Mouse (Mus musculus) cerebellum, postnatal 10 days (tissue): ENCODE measurements at regions not wholly inside any gene's neighbourhood (a gene's known extent, or its start where the extent isn't known, plus 50 kb on each side); places are given as distances from the start of the nearest gene placed in this dataset.

Source experiments
- DNase-seq, 2 experiments: peaks; one replicate each; pipeline ENCODE4 v3.0.0; 2021; ENCODE audit warnings: mixed read lengths in 2 of 2

- no peak for DNase-seq
Measured at GRCm38 (mm10) chr11:20985069-20985759, 105.9 kb upstream of the Peli1 start.

DNA sequence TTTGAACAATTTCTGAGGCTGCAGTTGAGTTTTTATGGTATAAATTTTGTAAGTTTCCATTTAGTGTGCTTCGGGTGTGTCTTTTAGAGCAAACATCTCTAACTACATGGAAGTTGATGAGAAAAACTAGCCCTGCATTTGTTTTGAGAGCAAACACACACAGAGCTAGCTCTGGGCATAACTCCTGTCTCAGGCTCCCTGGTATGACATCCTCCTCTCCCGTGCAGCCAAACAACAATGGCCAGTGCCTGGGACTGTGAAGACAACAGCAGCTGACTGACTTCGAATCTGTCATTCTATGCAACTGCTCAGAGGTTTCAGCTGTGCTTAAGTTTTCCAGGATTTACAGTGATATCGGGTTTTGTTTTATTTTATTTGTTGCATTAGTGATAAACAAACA, 105.3 kb upstream of the Peli1 start:
- no peak for DNase-seq

- peak; percentile 63 to 78 for DNase-seq
Measured at GRCm38 (mm10) chr11:20987171-20987815, 103.8 kb upstream of the Peli1 start.

GRCm38 (mm10) chr11:20987841-20988251, 103.2 kb upstream of the Peli1 start:
- DNase-seq, result peak; percentile 49 to 57

GRCm38 (mm10) chr11:20988871-20989270, 102.2 kb upstream of the Peli1 start:
- no peak for DNase-seq

- DNase-seq, result no peak
Measured at GRCm38 (mm10) chr11:20993580-20993979, 97.5 kb upstream of the Peli1 start.

DNA sequence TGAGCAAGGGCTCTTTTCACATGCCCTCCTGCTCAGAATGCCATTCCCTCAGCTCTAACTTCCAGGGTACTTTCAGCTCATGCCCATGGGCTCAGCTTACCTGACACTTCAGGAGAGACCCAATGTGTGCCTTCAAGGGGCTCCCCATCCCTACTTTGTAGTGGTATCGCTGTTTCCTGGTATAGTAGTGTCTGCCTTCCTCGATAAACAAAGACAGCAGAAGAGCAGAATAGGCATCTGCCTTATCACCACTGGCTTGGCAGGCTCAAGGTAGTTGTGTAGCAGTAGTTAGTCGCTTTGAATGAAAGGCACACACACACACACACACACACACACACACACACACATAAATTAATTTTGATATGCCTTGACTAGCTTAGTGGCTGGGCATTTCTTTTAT, 89.7 kb upstream of the Peli1 start:
- DNase-seq, result no peak

DNA sequence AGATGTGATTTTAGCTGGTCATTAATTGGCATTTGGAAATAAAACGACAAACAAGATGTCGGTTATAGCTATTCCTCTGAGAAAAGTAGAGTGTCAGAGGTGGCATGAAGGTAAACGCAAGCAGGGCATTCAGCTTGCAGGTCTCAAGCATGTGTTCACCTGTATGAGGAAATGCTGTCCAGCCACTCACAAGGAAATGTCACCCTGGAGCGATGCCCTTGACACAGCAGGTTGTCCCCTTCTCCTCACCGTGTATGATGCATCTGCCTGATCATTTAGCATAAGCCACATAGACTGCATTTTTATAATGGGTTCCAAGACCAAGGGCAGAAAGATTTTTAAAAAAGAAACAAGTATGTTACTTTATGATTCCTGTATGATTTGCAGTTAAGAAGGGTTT, 83.9 kb upstream of the Peli1 start:
- peak; percentile 58 to 65 for DNase-seq

DNA sequence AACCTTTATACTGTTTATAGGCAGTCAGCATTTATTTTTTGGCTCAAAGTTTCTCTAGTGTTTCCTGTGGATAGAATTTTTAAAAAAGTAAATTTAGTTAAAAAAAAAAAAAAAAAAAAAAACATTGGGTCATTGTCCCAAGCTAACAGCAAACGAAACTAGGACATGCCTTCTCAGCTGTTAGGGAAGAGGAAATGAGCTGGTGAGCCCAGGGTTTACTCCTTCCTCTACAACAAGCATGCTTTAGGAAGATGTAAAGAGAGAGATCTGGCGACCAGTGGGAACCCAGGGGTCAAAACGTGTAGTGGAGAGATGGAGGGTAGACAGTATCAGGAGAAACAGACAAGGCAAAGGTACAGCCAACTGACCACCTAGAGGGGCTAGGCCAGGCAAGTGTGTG, 81.6 kb upstream of the Peli1 start:
- no peak for DNase-seq

GRCm38 (mm10) chr11:21010867-21011266, 80.2 kb upstream of the Peli1 start:
- DNase-seq, result peak; percentile 73 to 85

- DNase-seq, result no peak
Measured at GRCm38 (mm10) chr11:21014250-21014649, 76.8 kb upstream of the Peli1 start.

DNA sequence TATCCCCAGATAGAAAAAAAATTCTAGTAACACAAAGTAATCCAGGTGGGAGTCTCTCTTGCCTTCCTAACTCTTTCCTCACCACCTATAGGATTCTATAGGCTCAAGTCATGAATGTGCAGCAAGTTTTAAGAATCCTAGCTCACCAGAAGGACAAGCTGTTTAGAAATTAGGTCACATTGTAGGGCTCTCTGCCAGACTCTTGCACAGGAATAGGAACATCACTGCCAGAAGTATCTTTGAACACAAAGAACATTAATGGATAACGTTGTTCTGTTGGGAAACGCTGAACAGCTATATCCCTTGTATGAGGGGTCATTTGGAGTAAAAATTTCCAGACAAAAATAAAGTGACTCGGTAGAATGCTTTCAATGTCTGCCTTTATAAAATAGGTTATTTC, 75.6 kb upstream of the Peli1 start:
- peak; percentile 75 to 83 for DNase-seq

- peak; percentile 90 to 93 for DNase-seq
Measured at GRCm38 (mm10) chr11:21016133-21016746, 74.9 kb upstream of the Peli1 start.

- DNase-seq, result no peak
Measured at GRCm38 (mm10) chr11:21016791-21017329, 74.2 kb upstream of the Peli1 start.

DNA sequence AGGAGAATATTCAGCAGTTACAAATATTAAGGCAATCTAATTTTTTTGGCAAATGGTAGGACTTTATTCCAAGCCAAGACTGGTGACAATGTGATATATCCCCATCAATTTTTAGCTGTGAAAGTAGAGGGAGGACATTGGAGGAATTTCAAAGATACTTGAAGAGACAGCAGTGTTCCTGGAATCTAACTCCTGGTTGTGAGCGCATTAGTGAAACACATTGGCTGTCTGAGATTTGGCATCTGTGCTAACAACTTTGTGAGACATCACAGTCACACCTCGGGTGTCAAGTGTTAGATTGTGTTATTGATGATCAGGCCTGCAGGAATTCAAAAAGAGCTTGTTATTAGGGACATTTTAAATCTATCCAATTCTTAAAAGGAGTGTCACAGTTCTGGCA, 71.3 kb upstream of the Peli1 start:
- no peak for DNase-seq

- no peak for DNase-seq
Measured at GRCm38 (mm10) chr11:21024111-21024510, 67.0 kb upstream of the Peli1 start.

- DNase-seq, result no peak
Measured at GRCm38 (mm10) chr11:21024521-21024920, 66.6 kb upstream of the Peli1 start.

GRCm38 (mm10) chr11:21027299-21027698, 63.8 kb upstream of the Peli1 start:
- no peak for DNase-seq

- DNase-seq, result no peak
Measured at GRCm38 (mm10) chr11:21030362-21030761, 60.7 kb upstream of the Peli1 start.

GRCm38 (mm10) chr11:21031816-21032215, 59.3 kb upstream of the Peli1 start:
- DNase-seq, result no peak

DNA sequence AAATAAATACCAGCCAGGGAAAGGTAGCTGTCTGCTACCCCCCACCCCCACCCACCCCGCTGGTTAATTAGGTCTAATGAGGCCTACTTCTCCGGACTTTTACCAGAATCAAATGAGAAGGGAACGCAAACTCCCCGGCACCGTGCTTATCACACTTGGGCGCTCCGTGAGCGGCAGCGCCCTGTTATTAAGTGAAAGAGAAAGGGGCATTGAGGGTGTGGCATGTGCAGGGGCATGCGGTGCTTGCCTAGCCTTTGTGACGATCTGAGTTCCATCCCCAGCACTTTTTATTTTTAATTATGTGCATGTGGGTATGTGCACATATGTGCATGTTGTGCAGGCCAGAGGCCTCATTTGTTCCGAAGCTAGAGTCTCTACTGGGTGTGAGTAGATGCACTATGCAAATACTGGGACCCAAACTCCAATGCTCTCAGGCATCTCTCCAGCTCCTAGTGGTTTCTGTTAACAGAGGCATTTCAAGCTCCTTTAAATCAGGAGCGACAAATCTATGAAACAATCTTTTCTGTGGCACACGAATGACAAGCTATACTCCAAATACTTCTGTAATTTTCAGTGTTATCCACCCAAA, 57.8 kb upstream of the Peli1 start:
- no peak for DNase-seq

- peak in 1 of 2 experiments; percentile 35 for DNase-seq
Measured at GRCm38 (mm10) chr11:21033823-21034401, 57.2 kb upstream of the Peli1 start.
